Mouse (Mus musculus): ENCODE data around the gene Manba. TPM values are rescaled to one million over a fixed set of nuclear protein-coding genes. Genes with fewer than 3 reads are reported as not detected.
"Not testable (repeated sequence)": the region's sequence is repeated elsewhere in the genome, so short reads cannot be mapped to it uniquely, and the experiment has no call there.

The Manba gene
- total and polyA plus RNA-seq, 2 experiments from 2014 or later, result 7.2 to 14.0 TPM

- H3K4me1 ChIP-seq (ENCODE audit: insufficient read depth, low read length), result no peaks in the 10 kb centered on the region
- DNase-seq (ENCODE audit: low spot score), result no peak
- 82% methylated on average over 5 of the region's 5 CpGs for WGBS
- ATAC-seq (ENCODE audit: low FRiP score), result no peak
- no peaks in the 10 kb centered on the region for H3K27me3 ChIP-seq (ENCODE audit: insufficient read depth, low read length)
- H3K27ac ChIP-seq (ENCODE audit: low read depth, low read length), result no peak overlapping the region
- no peaks in the 10 kb centered on the region for H3K9me3 ChIP-seq (ENCODE audit: low read length)
- H3K4me3 ChIP-seq (ENCODE audit: low read depth, low read length), result no peak overlapping the region
- no peak for TF ChIP-seq CTCF (IDR thresholded peaks at IDR 0.05)
- no peak overlapping the region for H3K4me2 ChIP-seq (ENCODE audit: low read depth, low read length, poor library complexity, severe bottlenecking)
- no peak overlapping the region for H3K9ac ChIP-seq (replicated peaks; ENCODE audit: low read length, poor library complexity, severe bottlenecking)
- no peaks in the 10 kb centered on the region for H3K36me3 ChIP-seq (ENCODE audit: insufficient read depth, low read length)
Observed at GRCm38 (mm10) chr3:135489865-135490520, 4.6 kb downstream of the Manba start.

- DNase-seq (ENCODE audit: low spot score), result no peak
- no peaks in the 10 kb centered on the region for H3K9me3 ChIP-seq (ENCODE audit: low read length)
- no peaks in the 10 kb centered on the region for H3K4me1 ChIP-seq (ENCODE audit: insufficient read depth, low read length)
- H3K4me2 ChIP-seq (ENCODE audit: low read depth, low read length, poor library complexity, severe bottlenecking), result no peak overlapping the region
- ATAC-seq (ENCODE audit: low FRiP score), result no peak
- no peaks in the 10 kb centered on the region for H3K27me3 ChIP-seq (ENCODE audit: insufficient read depth, low read length)
- WGBS, result 89% methylated on average over 6 of the region's 6 CpGs
- no peak for TF ChIP-seq CTCF (IDR thresholded peaks at IDR 0.05)
- H3K9ac ChIP-seq (replicated peaks; ENCODE audit: low read length, poor library complexity, severe bottlenecking), result no peak overlapping the region
- no peak overlapping the region for H3K4me3 ChIP-seq (ENCODE audit: low read depth, low read length)
- no peak overlapping the region for H3K27ac ChIP-seq (ENCODE audit: low read depth, low read length)
- no peaks in the 10 kb centered on the region for H3K36me3 ChIP-seq (ENCODE audit: insufficient read depth, low read length)
Observed at GRCm38 (mm10) chr3:135491102-135491501, 5.7 kb downstream of the Manba start.

- 90% methylated on average over 7 of the region's 7 CpGs for WGBS
- not testable (repeated sequence) for H3K27ac ChIP-seq (ENCODE audit: low read depth, low read length); H3K9ac ChIP-seq (replicated peaks; ENCODE audit: low read length, poor library complexity, severe bottlenecking); DNase-seq (ENCODE audit: low spot score); H3K9me3 ChIP-seq (ENCODE audit: low read length); H3K4me1 ChIP-seq (ENCODE audit: insufficient read depth, low read length); H3K27me3 ChIP-seq (ENCODE audit: insufficient read depth, low read length); ATAC-seq (ENCODE audit: low FRiP score); H3K4me2 ChIP-seq (ENCODE audit: low read depth, low read length, poor library complexity, severe bottlenecking); H3K4me3 ChIP-seq (ENCODE audit: low read depth, low read length); H3K36me3 ChIP-seq (ENCODE audit: insufficient read depth, low read length)
Observed at GRCm38 (mm10) chr3:135493320-135493719, 7.9 kb downstream of the Manba start.

GRCm38 (mm10) chr3:135497956-135498355 lies 12.5 kb downstream of the Manba start:
- H3K4me3 ChIP-seq (ENCODE audit: low read depth, low read length); H3K9me3 ChIP-seq (ENCODE audit: low read length); DNase-seq (ENCODE audit: low spot score); ATAC-seq (ENCODE audit: low FRiP score); H3K9ac ChIP-seq (replicated peaks; ENCODE audit: low read length, poor library complexity, severe bottlenecking); H3K36me3 ChIP-seq (ENCODE audit: insufficient read depth, low read length); H3K4me2 ChIP-seq (ENCODE audit: low read depth, low read length, poor library complexity, severe bottlenecking); H3K27ac ChIP-seq (ENCODE audit: low read depth, low read length); H3K4me1 ChIP-seq (ENCODE audit: insufficient read depth, low read length); H3K27me3 ChIP-seq (ENCODE audit: insufficient read depth, low read length): not testable (repeated sequence)
- WGBS, result 90% methylated on average over 4 of the region's 4 CpGs

- WGBS, result 91% methylated on average over 5 of the region's 5 CpGs
- no peak overlapping the region for H3K27ac ChIP-seq (ENCODE audit: low read depth, low read length)
- no peaks in the 10 kb centered on the region for H3K4me1 ChIP-seq (ENCODE audit: insufficient read depth, low read length)
- no peaks in the 10 kb centered on the region for H3K36me3 ChIP-seq (ENCODE audit: insufficient read depth, low read length)
- no peak overlapping the region for H3K9ac ChIP-seq (replicated peaks; ENCODE audit: low read length, poor library complexity, severe bottlenecking)
- ATAC-seq (ENCODE audit: low FRiP score) (no peak), DNase-seq (ENCODE audit: low spot score) (no peak)
- no peaks in the 10 kb centered on the region for H3K9me3 ChIP-seq (ENCODE audit: low read length)
- no peak overlapping the region for H3K4me2 ChIP-seq (ENCODE audit: low read depth, low read length, poor library complexity, severe bottlenecking)
- no peak overlapping the region for H3K4me3 ChIP-seq (ENCODE audit: low read depth, low read length)
- no peak for TF ChIP-seq CTCF (IDR thresholded peaks at IDR 0.05)
- no peaks in the 10 kb centered on the region for H3K27me3 ChIP-seq (ENCODE audit: insufficient read depth, low read length)
Observed at GRCm38 (mm10) chr3:135498891-135499290, 13.5 kb downstream of the Manba start.

- H3K9ac ChIP-seq (replicated peaks; ENCODE audit: low read length, poor library complexity, severe bottlenecking), result no peak overlapping the region
- 85% methylated on average over 5 of the region's 5 CpGs for WGBS
- no peaks in the 10 kb centered on the region for H3K27me3 ChIP-seq (ENCODE audit: insufficient read depth, low read length)
- no peak for ATAC-seq (ENCODE audit: low FRiP score)
- TF ChIP-seq CTCF (IDR thresholded peaks at IDR 0.05), result no peak
- H3K36me3 ChIP-seq (ENCODE audit: insufficient read depth, low read length), result no peaks in the 10 kb centered on the region
- H3K4me3 ChIP-seq (ENCODE audit: low read depth, low read length), result no peak overlapping the region
- H3K27ac ChIP-seq (ENCODE audit: low read depth, low read length), result no peak overlapping the region
- no peak for DNase-seq (ENCODE audit: low spot score)
- H3K9me3 ChIP-seq (ENCODE audit: low read length), result no peaks in the 10 kb centered on the region
- no peak overlapping the region for H3K4me2 ChIP-seq (ENCODE audit: low read depth, low read length, poor library complexity, severe bottlenecking)
- H3K4me1 ChIP-seq (ENCODE audit: insufficient read depth, low read length), result no peaks in the 10 kb centered on the region
Observed at GRCm38 (mm10) chr3:135503160-135503559, 17.7 kb downstream of the Manba start.
